Mouse (Mus musculus) common myeloid progenitor, adult 5-6 weeks (primary cell): ENCODE measurements around the gene Casq2. TPM values are rescaled to one million over a fixed set of nuclear protein-coding genes. Genes with fewer than 3 reads are reported as not detected.

Source experiments
- ATAC-seq: replicated peaks from 2 replicates; pipeline ENCODE4 v1.8.0; 2016; ENCODE audit warnings: low read depth, mild to moderate bottlenecking, moderate TSS enrichment, inconsistent platforms; ENCODE audit not compliant: poor library complexity, severe bottlenecking
- total RNA-seq: library from RNA; stranded (forward); fragments of 200-1000, 187-1606 nt; gene quantifications from 2 replicates; pipeline ENCODE4 v1.2.3, GENCODE M21; 2017

The Casq2 gene
- total RNA-seq, 1 experiment from 2014 or later: not detected

DNA sequence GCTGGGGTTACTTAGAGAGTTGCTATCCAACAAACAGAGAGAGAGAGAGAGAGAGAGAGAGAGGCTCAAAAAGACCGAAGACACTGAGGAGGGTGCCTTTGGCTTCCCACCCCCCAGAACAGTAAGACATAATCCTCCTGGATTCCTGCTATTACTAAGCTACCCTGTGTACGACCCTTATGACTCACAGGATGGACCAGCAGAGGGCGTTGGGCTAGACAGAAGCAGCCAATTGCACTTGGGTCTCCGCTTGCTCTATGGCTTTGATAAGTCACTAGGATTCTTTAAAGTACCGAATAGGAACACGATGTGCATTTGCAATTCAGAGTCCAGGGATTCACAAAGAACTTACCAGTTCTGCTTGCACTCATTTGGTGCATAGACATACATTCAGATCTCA is 44.3 kb downstream of the Casq2 start:
- ATAC-seq: no peak

DNA sequence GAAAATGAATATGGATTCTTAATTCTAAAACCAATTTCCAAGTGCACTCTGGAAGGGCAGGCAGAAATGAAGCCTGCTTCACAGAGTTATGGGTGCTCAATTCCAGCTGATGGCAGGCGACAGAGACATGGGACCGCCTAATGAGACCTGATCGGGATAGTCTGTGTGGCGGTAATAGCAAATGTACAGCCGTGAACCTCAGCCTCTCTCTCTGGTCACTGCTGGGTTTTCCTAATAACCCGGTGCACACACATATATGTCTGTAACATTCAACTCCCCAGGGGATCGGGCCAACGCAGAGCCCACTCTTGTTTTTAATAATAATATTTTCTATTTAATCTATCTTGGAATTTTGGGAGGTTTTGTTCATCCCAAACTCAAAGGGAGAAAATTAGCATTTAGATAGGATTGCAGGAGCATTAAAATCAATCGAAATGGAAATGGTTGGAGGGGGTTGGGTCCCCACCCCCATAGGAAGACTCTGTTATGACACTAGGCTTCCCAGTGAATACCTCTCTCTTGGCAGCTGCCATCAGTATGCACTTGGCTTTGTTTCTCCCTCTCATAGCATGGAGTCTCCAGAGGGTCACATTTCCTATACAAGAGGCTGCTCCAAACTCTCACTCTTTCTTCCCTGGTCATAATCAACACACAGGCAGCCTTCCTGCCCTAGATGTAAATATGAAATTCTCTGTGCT is 45.6 kb downstream of the Casq2 start:
- ATAC-seq: no peak

- ATAC-seq: no peak
These were observed 49.3 kb downstream of the Casq2 start for GRCm38 (mm10) chr3:102135389-102136113.

GRCm38 (mm10) chr3:102137158-102137557 is 50.9 kb downstream of the Casq2 start:
- no peak for ATAC-seq

- no peak for ATAC-seq
These were observed 52.7 kb downstream of the Casq2 start for GRCm38 (mm10) chr3:102138899-102139298.

DNA sequence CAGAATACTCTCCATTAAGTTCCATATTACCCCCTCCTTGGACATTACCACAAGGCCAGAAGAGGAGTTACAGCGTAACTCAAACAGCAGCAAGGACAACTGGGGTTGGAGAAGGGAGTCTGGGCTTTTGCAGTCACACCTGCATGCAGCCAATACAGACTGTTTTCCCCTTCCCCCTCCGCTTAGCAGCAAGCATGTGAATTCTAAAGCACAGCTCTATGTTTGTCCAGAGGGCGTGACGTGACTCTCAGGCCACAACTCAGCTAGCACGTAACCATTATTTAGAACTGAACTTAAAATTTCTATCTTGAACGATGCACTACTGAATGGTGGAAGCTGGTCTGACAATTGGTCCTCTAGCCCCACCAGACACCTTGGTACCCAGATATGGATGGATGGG is 54.4 kb downstream of the Casq2 start:
- ATAC-seq: no peak

GRCm38 (mm10) chr3:102141451-102141850 is 55.2 kb downstream of the Casq2 start:
- ATAC-seq: no peak

GRCm38 (mm10) chr3:102141893-102142292 is 55.7 kb downstream of the Casq2 start:
- no peak for ATAC-seq

DNA sequence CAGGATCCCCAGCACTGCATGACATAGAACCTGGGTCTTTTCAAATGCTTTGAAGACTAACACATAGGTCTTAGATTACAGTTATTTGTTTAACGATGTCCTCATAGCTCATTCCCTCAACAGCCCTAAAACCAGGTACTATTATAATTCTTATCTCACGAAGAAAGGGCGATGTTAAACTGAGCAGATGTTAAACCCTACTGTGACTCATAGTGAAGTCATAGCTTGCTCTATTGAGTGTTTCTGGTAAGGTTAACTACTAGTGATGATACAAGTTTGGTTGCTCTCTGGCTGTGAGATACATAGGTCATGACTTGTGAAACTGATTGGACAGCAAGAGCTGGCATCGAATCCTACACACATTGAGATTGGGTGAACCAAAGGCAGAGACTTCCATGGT is 56.7 kb downstream of the Casq2 start:
- no peak for ATAC-seq

GRCm38 (mm10) chr3:102143536-102143935 is 57.3 kb downstream of the Casq2 start:
- ATAC-seq: no peak; the same call in 1 of the 2 replicates

- no peak for ATAC-seq
These were observed 58.2 kb downstream of the Casq2 start for GRCm38 (mm10) chr3:102144401-102144800.

DNA sequence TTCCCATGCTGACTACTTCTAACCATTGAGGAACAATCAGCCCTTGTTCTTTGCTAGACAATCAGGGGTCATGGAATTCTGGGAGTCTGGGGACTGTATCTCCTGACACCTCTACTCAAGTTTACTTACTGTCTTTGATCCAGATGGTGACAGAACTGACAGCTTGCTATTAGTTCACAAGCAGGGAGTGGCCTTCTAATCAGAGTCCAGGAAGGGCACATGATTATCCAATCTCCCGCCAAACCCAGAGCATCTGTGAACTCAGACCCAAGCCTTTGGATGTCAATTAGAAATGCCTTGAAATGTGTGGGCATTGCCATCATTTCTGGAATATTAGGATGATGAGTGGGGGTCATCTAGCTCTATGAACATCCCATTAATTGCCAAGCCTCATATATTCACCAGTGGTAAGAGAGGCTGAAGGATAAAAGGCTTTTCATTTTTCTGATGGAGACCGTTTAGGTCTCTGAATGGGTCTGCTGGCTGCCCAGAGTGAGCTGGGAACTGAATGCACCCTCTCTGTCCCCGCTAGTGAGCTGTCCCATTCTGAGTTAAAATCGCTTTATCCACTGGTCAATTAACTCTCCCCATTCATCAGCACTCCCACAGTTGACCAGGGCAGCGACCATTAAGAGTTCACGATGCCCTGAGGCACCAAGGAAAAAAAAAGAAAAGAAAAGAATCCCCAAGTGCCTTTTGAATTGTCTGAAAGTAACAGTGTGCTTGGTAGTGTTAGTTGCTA is 59.6 kb downstream of the Casq2 start:
- ATAC-seq: no peak

DNA sequence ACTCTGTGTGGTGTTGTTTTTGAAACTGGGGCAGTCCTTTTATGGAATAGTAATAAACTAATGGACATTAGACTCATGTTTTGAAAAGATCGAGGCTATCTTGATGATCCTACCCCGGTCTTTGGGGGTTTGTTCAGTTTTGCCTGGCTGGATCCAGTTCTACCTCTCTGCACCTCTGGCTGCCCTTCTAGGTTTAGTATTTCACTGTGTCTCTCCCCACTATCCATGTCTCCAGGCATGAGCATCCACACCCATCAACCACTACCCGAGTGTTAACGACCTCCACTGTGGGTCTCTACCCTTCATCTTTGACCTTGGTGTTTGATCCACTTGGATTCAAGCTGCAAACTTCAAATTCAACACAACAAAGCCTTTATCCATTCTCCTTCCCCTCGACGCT is 60.2 kb downstream of the Casq2 start:
- ATAC-seq: no peak

DNA sequence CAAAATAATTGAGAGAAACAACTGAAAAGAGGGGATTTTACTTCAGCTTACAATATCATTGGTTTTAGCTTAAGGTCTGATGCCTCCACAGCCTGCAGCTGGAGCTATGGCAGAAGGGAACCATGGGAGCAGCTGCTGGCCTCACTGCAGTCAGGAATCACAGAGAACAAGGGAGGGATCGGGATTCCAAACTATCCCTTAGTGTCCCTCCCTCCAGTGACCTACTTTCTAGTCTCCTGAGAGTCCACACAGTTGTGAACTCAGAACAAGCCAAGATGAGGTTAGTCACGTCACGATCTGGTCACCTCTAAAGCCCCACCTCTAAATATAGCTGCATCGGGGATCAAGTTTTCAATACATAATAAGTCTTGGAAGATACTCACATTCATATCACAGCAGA is 61.0 kb downstream of the Casq2 start:
- no peak for ATAC-seq

DNA sequence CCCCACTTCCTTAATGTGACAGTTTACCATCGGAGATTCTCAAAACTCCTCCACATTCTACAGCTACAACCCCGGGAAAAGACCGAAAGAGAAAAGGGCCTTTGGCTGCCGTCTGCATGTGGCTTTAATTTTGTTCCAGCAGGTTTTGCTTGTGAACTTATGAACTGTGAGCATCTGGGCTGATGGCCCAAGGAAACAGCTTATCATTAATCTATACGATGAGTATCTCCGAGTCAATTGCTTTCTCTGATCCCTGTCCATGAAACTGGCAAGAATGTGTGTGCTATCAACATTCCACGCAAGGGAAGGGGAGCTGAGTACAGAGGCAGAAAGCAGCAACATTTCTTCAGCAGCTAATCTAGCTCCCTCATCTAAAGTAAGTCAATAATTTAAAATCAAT is 63.7 kb downstream of the Casq2 start:
- ATAC-seq: no peak

DNA sequence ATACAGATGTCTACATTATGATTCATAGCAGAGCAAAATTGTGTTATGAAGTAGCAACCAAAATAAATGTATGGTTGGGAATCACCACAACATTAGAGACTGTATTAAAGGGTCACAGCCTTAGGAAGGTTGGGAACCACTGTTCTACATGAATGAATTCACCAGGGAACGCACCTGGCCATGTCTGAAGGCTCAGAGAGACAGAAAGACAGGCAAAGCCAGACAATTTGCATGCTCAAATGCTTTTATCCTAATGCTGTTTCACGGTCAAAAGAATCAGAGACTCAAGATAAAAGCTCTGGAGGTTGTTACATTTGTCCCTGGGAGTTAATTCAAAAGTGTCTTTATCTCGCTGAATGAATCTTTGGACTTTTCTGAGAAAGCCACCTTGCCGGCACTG is 65.6 kb downstream of the Casq2 start:
- ATAC-seq: no peak

GRCm38 (mm10) chr3:102152471-102152870 is 66.3 kb downstream of the Casq2 start:
- ATAC-seq: no peak

DNA sequence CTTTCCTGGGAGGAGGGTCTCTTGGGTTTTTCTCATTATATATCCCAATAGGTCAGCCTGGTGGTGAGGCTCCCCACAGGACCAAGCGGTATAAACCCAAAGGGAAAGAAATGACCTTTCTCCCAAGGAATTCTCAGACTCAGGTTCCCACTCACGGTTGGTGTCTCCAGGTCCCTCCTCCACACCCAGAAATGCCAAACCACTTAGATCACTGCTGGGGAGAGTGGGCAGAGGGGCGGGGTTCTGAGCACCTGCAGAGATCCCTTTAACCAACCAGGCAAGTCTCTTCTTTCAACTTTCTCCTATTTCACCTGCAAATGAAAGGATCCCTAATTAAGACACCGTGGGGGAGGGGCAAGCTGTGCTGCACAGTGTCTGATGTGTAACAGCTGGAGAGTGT is 66.7 kb downstream of the Casq2 start:
- no peak for ATAC-seq

DNA sequence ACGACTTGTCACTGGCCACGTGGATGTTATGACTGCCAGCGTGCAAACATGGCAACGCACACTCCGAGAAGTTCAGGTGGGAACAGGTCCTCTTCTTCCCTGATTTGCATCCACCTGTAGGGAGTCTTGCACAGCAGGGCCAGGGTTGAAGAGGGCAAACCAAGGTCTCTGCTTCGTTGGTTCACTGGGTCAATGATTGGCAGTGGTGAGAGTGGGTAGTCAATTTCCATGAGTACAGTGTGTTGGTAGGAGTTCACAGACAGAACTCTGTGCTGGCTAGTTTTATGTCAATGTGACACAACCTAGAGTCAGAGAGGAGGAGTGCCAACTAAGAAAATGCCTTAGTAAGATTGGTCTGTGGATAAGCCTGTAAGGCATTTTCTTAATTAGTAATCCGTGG is 67.9 kb downstream of the Casq2 start:
- no peak for ATAC-seq

DNA sequence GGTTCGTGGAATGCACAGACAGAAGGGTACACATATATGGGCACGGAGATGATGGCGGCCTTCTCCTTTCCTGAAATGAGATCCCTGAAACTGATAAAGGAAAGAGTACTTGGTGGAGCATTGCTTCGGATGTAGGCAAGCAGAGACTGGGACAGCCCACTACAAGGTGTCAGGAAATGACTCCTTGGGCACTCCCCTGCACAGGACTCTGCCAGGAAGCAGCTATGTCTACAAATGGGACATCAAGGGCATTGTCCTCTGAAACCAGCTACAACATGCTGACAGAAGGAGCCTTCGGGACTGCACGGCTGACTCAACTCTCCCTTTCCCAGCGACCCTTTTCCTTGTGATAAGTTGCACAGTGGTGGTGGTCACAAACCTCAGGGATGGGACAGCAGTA is 70.5 kb downstream of the Casq2 start:
- ATAC-seq: no peak

DNA sequence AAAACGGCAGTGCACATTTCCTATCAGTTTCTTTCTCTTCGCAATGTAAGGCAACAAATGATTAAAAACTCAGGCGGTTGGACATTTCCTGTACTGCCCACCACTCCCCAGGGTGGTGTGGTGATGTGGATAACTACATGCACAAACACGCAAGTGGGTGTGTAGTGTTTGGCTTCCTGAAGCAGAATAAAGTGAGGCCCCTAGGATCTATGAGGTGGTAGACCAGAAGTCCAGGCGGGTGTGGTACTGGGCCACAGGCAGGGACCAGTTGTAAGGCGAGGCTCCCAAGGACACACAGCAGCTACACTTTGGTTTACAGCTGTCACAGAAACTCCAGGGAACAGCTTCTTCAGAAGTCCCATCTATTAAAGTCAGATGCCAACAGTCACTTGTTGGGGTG is 71.4 kb downstream of the Casq2 start:
- no peak for ATAC-seq
